Mouse (Mus musculus) megakaryocyte, embryonic 14.5 days (primary cell): ENCODE results near the gene Lbhd2.

Experiments
- FLI1 ChIP-seq: IDR thresholded peaks from 2 replicates; pipeline ENCODE4 v1.6.1; 2012; ENCODE audit warnings: low read length, inconsistent platforms, mixed read lengths
- GATA1 ChIP-seq: IDR thresholded peaks from 3 replicates; pipeline ENCODE4 v1.6.1; 2012; ENCODE audit warnings: mixed read lengths, low read length, inconsistent platforms, borderline replicate concordance

GRCm38 (mm10) chr12:111436640-111437039 is 30.0 kb downstream of the Lbhd2 start:
- TF ChIP-seq GATA1 (no peak), FLI1 (no peak)
